Mouse (Mus musculus): ENCODE data around the gene Cacna2d4. TPM values are rescaled to one million over a fixed set of nuclear protein-coding genes. Genes with fewer than 3 reads are reported as not detected.

Gene Cacna2d4
- polyA plus RNA-seq, 1 experiment from 2014 or later, result not detected

DNA sequence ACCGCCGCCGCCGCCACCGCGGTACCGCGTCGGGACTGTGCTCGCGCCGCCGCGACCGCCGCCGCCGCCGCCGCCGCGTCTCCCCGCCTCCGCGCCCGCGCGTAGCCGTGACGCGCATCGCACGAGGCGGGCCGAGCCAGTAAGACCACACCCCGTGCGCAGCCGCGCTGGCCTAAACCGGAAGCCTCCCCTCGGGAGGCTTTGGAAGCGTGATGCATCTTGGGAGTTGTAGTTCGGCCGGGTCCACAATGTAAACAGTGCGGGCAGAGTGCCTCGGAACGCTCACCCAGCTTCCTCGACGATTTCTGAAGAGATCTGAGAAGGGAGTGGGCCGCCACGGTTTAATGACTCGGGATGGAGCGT is 152.3 kb downstream of the Cacna2d4 start:
- DNase-seq (ENCODE audit: low spot score), result peak; percentile 96
- Histone ChIP-seq H3K27me3 (replicated peaks; ENCODE audit: low read depth, poor library complexity, severe bottlenecking) (no peaks in the 10 kb centered on the region), H3K36me3 (replicated peaks) (peaks cover 10% of the 10 kb centered on the region), H3K27ac (replicated peaks) (peak overlapping the region; percentile 96), H3K4me1 (peaks cover 22% of the 10 kb centered on the region), H3K4me3 (peak overlapping the region; percentile 85), H3K9me3 (no peaks in the 10 kb centered on the region)
- under 1% methylated on average over 50 of the region's 53 CpGs for WGBS

DNA sequence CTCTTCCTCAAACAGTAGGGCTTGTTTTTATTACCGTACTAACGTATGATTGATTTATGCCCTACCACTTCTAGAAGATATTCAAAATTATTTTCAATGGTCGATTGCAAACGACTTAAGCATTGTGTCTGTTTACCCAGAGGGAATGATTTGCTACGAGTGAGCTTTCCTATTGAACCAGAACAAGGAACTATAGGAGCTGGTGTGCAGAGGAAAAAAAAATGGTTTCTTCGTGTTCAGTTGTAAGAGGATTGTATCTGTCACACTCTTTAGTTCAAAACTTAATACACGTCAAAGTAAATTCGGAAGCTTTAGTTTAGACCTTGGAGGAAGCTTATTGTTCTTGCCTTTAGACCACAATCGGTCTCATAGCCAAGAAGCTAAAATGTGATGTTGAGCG is 152.8 kb downstream of the Cacna2d4 start:
- H3K27ac ChIP-seq (replicated peaks), result peak overlapping the region; percentile 96
- DNase-seq (ENCODE audit: low spot score), result no peak
- H3K36me3 ChIP-seq (replicated peaks), result peaks cover 7% of the 10 kb centered on the region; the same call in 1 of the 2 replicates
- WGBS, result 34% methylated on average over 10 of the region's 10 CpGs
- peak overlapping the region; percentile 85 for H3K4me3 ChIP-seq
- no peaks in the 10 kb centered on the region for H3K9me3 ChIP-seq
- H3K27me3 ChIP-seq (replicated peaks; ENCODE audit: low read depth, poor library complexity, severe bottlenecking), result no peaks in the 10 kb centered on the region
- H3K4me1 ChIP-seq, result peaks cover 22% of the 10 kb centered on the region

- no peaks in the 10 kb centered on the region for H3K27me3 ChIP-seq (replicated peaks; ENCODE audit: low read depth, poor library complexity, severe bottlenecking)
- no peak for DNase-seq (ENCODE audit: low spot score)
- 94% methylated on average over 4 of the region's 4 CpGs for WGBS
- H3K27ac ChIP-seq (replicated peaks), result no peak overlapping the region
- H3K4me1 ChIP-seq, result peaks cover 22% of the 10 kb centered on the region
- H3K4me3 ChIP-seq, result no peak overlapping the region
- no peaks in the 10 kb centered on the region for H3K9me3 ChIP-seq
- H3K36me3 ChIP-seq (replicated peaks), result no peaks in the 10 kb centered on the region
Observed at GRCm38 (mm10) chr6:119390728-119391127, 154.4 kb downstream of the Cacna2d4 start.

- no peak for DNase-seq (ENCODE audit: low spot score)
- H3K27ac ChIP-seq (replicated peaks), result no peak overlapping the region
- H3K27me3 ChIP-seq (replicated peaks; ENCODE audit: low read depth, poor library complexity, severe bottlenecking), result no peaks in the 10 kb centered on the region
- H3K36me3 ChIP-seq (replicated peaks), result no peaks in the 10 kb centered on the region
- H3K9me3 ChIP-seq, result no peaks in the 10 kb centered on the region
- peaks cover 8% of the 10 kb centered on the region for H3K4me1 ChIP-seq
- no peak overlapping the region for H3K4me3 ChIP-seq
- WGBS, result 89% methylated on average over 9 of the region's 9 CpGs
Observed at GRCm38 (mm10) chr6:119392836-119393235, 156.5 kb downstream of the Cacna2d4 start.

DNA sequence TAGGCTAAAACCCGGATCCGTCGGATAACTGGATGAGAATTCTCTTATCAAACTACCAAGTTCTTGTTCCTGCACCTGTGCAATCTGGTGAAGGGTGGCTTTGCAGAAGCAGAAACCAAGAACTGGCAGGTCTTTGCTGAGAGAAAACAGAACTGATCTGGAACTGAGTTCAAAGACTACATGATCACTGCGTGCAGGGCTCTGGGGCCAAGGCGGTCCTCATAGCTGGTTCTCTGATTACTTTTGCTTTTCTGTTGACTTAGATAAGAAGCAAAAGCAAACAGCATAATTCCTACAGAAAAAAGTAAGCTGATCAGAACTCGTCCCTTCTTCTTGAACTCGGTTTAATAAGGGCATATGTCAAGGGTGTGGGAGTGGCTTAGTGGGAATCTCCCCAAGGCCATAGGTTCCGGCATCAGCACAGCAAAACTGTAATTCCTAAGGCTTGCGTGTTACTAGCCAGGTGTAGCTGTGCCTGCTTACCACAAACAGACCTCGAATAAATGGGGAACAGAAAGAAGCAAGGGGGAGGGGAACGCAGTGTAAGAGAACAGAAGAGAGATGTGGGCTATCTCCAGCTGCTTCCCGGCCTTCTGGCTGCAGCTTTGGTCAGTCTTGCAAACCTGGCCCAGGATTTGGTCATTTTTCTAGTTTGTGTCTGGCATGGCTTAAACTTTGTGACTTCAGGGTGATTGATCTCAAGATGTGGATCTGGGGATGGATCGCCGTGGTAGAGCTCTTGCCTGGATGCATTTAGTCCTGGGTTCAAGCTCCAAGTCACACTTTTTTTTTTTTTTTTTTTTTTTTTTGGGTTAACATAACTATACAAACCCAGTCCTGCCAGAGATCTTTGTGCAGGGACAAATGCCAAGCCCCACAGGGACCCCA is 159.3 kb downstream of the Cacna2d4 start:
- DNase-seq (ENCODE audit: low spot score), result no peak
- Histone ChIP-seq H3K36me3 (replicated peaks) (no peaks in the 10 kb centered on the region), H3K4me1 (no peaks in the 10 kb centered on the region), H3K27me3 (replicated peaks; ENCODE audit: low read depth, poor library complexity, severe bottlenecking) (no peaks in the 10 kb centered on the region), H3K4me3 (no peak overlapping the region), H3K27ac (replicated peaks) (no peak overlapping the region), H3K9me3 (no peaks in the 10 kb centered on the region)
- 85% methylated on average over 14 of the region's 14 CpGs for WGBS

DNA sequence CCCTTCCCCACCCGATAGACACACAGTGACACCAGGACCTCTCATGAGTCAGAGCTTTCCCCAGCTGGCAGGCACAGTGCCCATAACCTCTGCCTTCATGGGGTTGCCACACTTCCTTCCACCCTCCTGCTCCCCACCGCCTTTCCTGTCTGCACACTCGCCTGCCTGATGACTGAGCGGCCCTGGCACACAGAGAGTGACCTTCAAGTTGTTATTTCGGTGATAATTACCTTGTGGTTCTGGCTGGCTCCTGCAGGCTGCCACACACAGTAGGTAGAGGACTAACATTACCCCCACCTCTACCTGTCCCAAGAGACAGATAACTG is 159.9 kb downstream of the Cacna2d4 start:
- Histone ChIP-seq H3K36me3 (replicated peaks) (no peaks in the 10 kb centered on the region), H3K4me1 (no peaks in the 10 kb centered on the region), H3K4me3 (no peak overlapping the region), H3K27me3 (replicated peaks; ENCODE audit: low read depth, poor library complexity, severe bottlenecking) (no peaks in the 10 kb centered on the region), H3K27ac (replicated peaks) (no peak overlapping the region), H3K9me3 (no peaks in the 10 kb centered on the region)
- no peak for DNase-seq (ENCODE audit: low spot score)
- WGBS, result 68% methylated on average over 5 of the region's 5 CpGs

GRCm38 (mm10) chr6:119399371-119399770 is 163.0 kb downstream of the Cacna2d4 start:
- Histone ChIP-seq H3K4me3 (no peak overlapping the region), H3K27me3 (replicated peaks; ENCODE audit: low read depth, poor library complexity, severe bottlenecking) (no peaks in the 10 kb centered on the region), H3K9me3 (no peaks in the 10 kb centered on the region), H3K27ac (replicated peaks) (no peak overlapping the region), H3K4me1 (no peaks in the 10 kb centered on the region), H3K36me3 (replicated peaks) (no peaks in the 10 kb centered on the region)
- DNase-seq (ENCODE audit: low spot score), result no peak
- WGBS, result 91% methylated on average over 3 of the region's 3 CpGs

- Histone ChIP-seq H3K9me3 (no peaks in the 10 kb centered on the region), H3K36me3 (replicated peaks) (no peaks in the 10 kb centered on the region), H3K4me3 (no peak overlapping the region), H3K27me3 (replicated peaks; ENCODE audit: low read depth, poor library complexity, severe bottlenecking) (no peaks in the 10 kb centered on the region), H3K27ac (replicated peaks) (no peak overlapping the region), H3K4me1 (no peaks in the 10 kb centered on the region)
- no peak for DNase-seq (ENCODE audit: low spot score)
- WGBS, result 92% methylated on average over 3 of the region's 3 CpGs
Observed at GRCm38 (mm10) chr6:119400649-119401048, 164.3 kb downstream of the Cacna2d4 start.

GRCm38 (mm10) chr6:119401545-119402304 is 165.4 kb downstream of the Cacna2d4 start:
- no peak for DNase-seq (ENCODE audit: low spot score)
- no peaks in the 10 kb centered on the region for H3K4me1 ChIP-seq
- WGBS, result 89% methylated on average over 8 of the region's 8 CpGs
- no peak overlapping the region for H3K27ac ChIP-seq (replicated peaks)
- H3K4me3 ChIP-seq, result no peak overlapping the region
- H3K36me3 ChIP-seq (replicated peaks), result no peaks in the 10 kb centered on the region
- no peaks in the 10 kb centered on the region for H3K27me3 ChIP-seq (replicated peaks; ENCODE audit: low read depth, poor library complexity, severe bottlenecking)
- H3K9me3 ChIP-seq, result no peaks in the 10 kb centered on the region

Other genes with a start within 250 kb of the Cacna2d4 start
- gene Dcp1b, start 61.3 kb upstream of the Cacna2d4 start, polyA plus RNA-seq (2016; fragmentation: Nextera tagmentation; extraction: Ambion mirVana), result 8.4 and 8.7 TPM in 2 replicates
- 4.2 and 4.9 TPM in 2 replicates for gene Cacna1c, start 40.1 kb upstream of the Cacna2d4 start, polyA plus RNA-seq (2016; fragmentation: Nextera tagmentation; extraction: Ambion mirVana)
- 0.04 TPM in 1 of 2 replicates, not detected in the other for gene Lrtm2, start 94.2 kb downstream of the Cacna2d4 start, polyA plus RNA-seq (2016; fragmentation: Nextera tagmentation; extraction: Ambion mirVana)
- gene Adipor2, start 181.2 kb downstream of the Cacna2d4 start, polyA plus RNA-seq (2016; fragmentation: Nextera tagmentation; extraction: Ambion mirVana), result 30.9 and 32.0 TPM in 2 replicates
- 3.4 and 3.6 TPM in 2 replicates for gene Fbxl14, start 243.1 kb downstream of the Cacna2d4 start, polyA plus RNA-seq (2016; fragmentation: Nextera tagmentation; extraction: Ambion mirVana)

Data from embryonic facial prominence, embryonic 10.5 days (tissue).